Mouse (Mus musculus): ENCODE results near the gene Etnk1.

GRCm38 (mm10) chr6:143167409-143167919 lies 443 bp downstream of the Etnk1 start:
- TF ChIP-seq CTCF (IDR thresholded peaks at IDR 0.05; ENCODE audit: low read depth) = no peak
- TF ChIP-seq EP300 (IDR thresholded peaks at IDR 0.05; ENCODE audit: low read depth) = no peak
